Mouse (Mus musculus) midbrain, postnatal 0 days (tissue): Measurements from ENCODE around the gene Piezo1. TPM values are rescaled to one million over a fixed set of nuclear protein-coding genes. Genes with fewer than 3 reads are reported as not detected.

Source experiments
- ATAC-seq: fragments of 200-750 bp; cut with Nextera tagmentation; 2 replicates; pipeline ENCODE4 v1.8.0; 2017; ENCODE audit warnings: moderate number of reproducible peaks, mild to moderate bottlenecking, moderate TSS enrichment, moderate library complexity; ENCODE audit not compliant: low FRiP score
- DNase-seq: peaks from one replicate; pipeline ENCODE4 v3.0.0-alpha.2; 2015; ENCODE audit warnings: low spot score
- H3K27ac ChIP-seq: fragments of 300-500 bp; sonication (generic); 2 replicates; pipeline ENCODE4 v1.5.1; 2014; ENCODE audit warnings: low read depth, mild to moderate bottlenecking, low read length, mixed read lengths
- H3K27me3 ChIP-seq: fragments of 300-500 bp; sonication (generic); 2 replicates; pipeline ENCODE4 v1.6.1; 2014; ENCODE audit warnings: low read length, control low read depth, mixed read lengths; ENCODE audit not compliant: insufficient read depth
- H3K36me3 ChIP-seq: fragments of 300-500 bp; sonication (generic); 2 replicates; pipeline ENCODE4 v1.6.1; 2014; ENCODE audit warnings: low read length, control low read depth, mixed read lengths; ENCODE audit not compliant: insufficient read depth
- H3K4me1 ChIP-seq: fragments of 300-500 bp; sonication (generic); 2 replicates; pipeline ENCODE4 v1.6.1; 2014; ENCODE audit warnings: mild to moderate bottlenecking, control low read depth, antibody characterized with exemption, low read length, mixed read lengths; ENCODE audit not compliant: insufficient read depth
- H3K4me2 ChIP-seq: fragments of 300-500 bp; sonication (generic); 2 replicates; pipeline ENCODE4 v1.6.1; 2014; ENCODE audit warnings: low read depth, mild to moderate bottlenecking, low read length, mixed read lengths; ENCODE audit not compliant: poor library complexity, severe bottlenecking
- H3K4me3 ChIP-seq: fragments of 300-500 bp; sonication (generic); 2 replicates; pipeline ENCODE4 v1.5.1; 2014; ENCODE audit warnings: low read depth, mild to moderate bottlenecking, low read length, moderate library complexity
- H3K9ac ChIP-seq: fragments of 300-500 bp; sonication (generic); replicated peaks from 2 replicates; pipeline ENCODE4 v1.6.1; 2014; ENCODE audit warnings: mild to moderate bottlenecking, low read length, moderate library complexity, mixed read lengths; ENCODE audit not compliant: poor library complexity, severe bottlenecking
- H3K9me3 ChIP-seq: fragments of 300-500 bp; sonication (generic); 2 replicates; pipeline ENCODE4 v1.6.1; 2016; ENCODE audit warnings: low read length, control low read depth
- CTCF ChIP-seq: IDR thresholded peaks from 2 replicates; pipeline ENCODE4 v1.5.1; 2016; ENCODE audit warnings: antibody characterized with exemption, mild to moderate bottlenecking
- WGBS: fragments of 180-500 bp; shearing (Covaris S2); extraction: QIAGEN DNeasy Blood & Tissue Kit; methylation state at CpG from one replicate; pipeline ENCODE4 v1.1.7; 2014; 5-methylcytosine and 5-hydroxymethylcytosine counted together
- polyA plus RNA-seq: library from polyadenylated mRNA; unstranded; fragments of >200 nt; fragmentation: Nextera tagmentation; extraction: Ambion mirVana; gene quantifications from 2 replicates; pipeline ENCODE4 v1.2.1, GENCODE M21; 2015
- total RNA-seq: library from RNA; depleted of rRNA; stranded (reverse); fragments of >200 nt; gene quantifications from 2 replicates; pipeline ENCODE4 v1.2.3, GENCODE M21; 2014

Piezo1 gene
- total and polyA plus RNA-seq, 2 experiments from 2014 or later: 1.8 to 10.8 TPM

DNA sequence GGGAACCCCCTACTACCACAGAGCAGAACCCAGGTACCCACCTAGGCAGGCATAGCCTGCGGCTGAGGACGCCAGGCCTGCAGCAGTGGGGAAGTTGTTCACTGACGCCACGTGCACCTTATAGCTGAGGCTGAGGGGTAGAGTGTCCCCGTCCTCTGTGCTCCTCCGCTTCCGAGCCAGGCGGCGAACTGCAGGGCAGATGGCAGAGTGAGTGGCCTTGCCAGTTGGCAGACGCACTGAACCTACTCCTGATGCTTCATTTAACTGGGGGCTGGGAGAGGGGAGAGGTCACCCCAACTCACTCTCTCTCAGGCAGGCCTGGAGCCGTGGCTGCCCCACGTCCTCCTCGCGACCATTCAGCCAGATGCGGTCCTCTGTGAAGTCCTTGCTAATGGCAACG lies 111.8 kb downstream of the Piezo1 start:
- H3K27ac ChIP-seq: no peak overlapping the region
- no peak for ATAC-seq
- peaks cover 5% of the 10 kb centered on the region; the same call in 1 of the 2 replicates for H3K4me1 ChIP-seq
- H3K36me3 ChIP-seq: peaks cover 37% of the 10 kb centered on the region
- DNase-seq: peak; percentile 15
- 95% methylated on average over 16 of the region's 16 CpGs for WGBS
- H3K4me3 ChIP-seq: no peak overlapping the region
- TF ChIP-seq CTCF: no peak
- H3K9me3 ChIP-seq: no peaks in the 10 kb centered on the region
- H3K4me2 ChIP-seq: no peak overlapping the region
- no peak overlapping the region for H3K9ac ChIP-seq
- no peaks in the 10 kb centered on the region for H3K27me3 ChIP-seq

DNA sequence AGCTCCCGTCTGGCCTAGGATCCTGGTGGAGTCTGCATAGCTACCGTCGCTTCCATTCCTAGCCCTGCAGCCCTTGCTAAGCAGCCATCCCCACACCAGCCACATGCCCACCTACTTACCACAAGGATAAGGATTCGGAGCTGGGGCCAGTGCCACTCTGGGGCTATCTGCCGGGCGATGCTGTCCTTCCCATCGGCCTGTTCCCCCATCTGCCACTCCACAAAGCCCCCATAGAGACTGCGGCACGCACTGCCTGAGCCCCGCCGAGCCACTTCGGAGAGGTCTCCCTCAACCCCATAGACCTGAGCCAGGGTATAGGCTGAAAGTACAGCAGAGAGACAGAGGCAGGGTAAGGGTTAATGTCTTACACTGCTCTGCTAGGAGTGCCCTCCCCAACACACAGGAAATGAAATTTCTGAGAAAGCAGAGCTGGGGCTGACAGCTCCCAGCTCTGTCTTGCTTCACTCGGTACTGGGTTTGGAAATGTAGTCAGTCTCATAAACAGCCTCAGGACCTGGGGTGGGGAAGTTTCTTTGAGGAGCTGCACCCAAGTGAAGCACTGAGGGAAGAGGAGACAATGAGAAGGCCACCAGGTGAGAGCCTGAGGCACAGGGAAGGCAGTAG lies 113.3 kb downstream of the Piezo1 start:
- WGBS: 95% methylated on average over 13 of the region's 13 CpGs

DNA sequence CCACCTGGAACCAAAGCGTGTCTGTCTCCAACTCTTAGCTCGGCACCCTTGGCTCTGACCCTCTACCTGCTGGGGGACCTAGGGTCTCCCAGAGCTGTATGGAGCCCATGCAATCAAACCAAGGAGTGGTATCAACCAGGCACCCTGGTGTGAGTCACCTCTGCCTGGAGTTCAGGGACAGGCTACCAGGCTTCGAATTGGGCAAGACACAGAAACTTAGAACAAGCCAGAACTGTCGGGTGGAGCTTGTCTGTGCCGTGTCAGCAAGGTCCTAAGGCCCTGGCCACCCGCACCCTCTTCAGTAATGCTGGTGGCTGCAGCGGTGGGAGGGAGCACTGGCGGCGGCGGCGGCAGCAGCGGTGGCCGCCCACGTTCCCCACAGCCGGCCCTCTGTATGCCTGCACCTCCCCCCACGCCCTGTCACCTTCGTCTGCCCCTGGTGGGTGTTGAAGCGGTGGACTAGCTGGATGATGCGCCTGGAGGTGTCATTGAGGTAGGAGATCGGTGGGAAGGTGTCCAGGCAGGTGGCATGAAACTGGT lies 114.5 kb downstream of the Piezo1 start:
- DNase-seq (no peak), ATAC-seq (no peak)
- Histone ChIP-seq H3K4me3 (no peak overlapping the region), H3K36me3 (peaks cover 48% of the 10 kb centered on the region), H3K27me3 (no peaks in the 10 kb centered on the region), H3K9me3 (no peaks in the 10 kb centered on the region), H3K4me2 (no peak overlapping the region), H3K9ac (no peak overlapping the region), H3K27ac (no peak overlapping the region), H3K4me1 (no peaks in the 10 kb centered on the region)
- no peak for TF ChIP-seq CTCF
- WGBS: 90% methylated on average over 20 of the region's 20 CpGs

More for the DNA sequence above, 113.3 kb downstream of the Piezo1 start:
- Histone ChIP-seq H3K36me3 (peaks cover 48% of the 10 kb centered on the region), H3K27ac (no peak overlapping the region), H3K9me3 (no peaks in the 10 kb centered on the region), H3K4me3 (no peak overlapping the region), H3K4me1 (peaks cover 5% of the 10 kb centered on the region; the same call in 1 of the 2 replicates), H3K27me3 (no peaks in the 10 kb centered on the region), H3K4me2 (no peak overlapping the region), H3K9ac (no peak overlapping the region)
- ATAC-seq (no peak), DNase-seq (no peak)
- TF ChIP-seq CTCF: no peak

DNA sequence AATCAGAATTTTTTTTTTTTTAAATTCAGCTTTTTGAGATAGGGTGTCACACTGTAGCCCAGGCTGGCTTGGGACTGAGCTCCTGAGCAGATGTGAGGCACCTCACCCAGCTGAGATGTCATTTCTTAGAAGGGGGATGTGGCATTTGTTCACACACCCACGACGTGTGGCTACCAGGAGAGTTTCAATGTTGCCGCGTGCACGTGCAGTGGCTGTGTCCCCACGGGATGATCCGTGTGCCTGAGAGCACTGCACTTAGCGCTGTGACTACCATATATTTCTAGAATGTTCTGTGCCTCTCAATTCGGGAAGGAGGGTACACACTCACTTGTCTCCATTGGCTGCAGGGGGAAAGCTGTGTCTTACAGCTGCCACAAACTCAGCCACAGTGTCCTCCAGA lies 115.0 kb downstream of the Piezo1 start:
- DNase-seq (no peak), ATAC-seq (no peak)
- H3K27ac ChIP-seq: no peak overlapping the region
- no peak overlapping the region for H3K9ac ChIP-seq
- no peaks in the 10 kb centered on the region for H3K9me3 ChIP-seq
- no peaks in the 10 kb centered on the region for H3K27me3 ChIP-seq
- 97% methylated on average over 9 of the region's 9 CpGs for WGBS
- no peak for TF ChIP-seq CTCF
- no peaks in the 10 kb centered on the region for H3K4me1 ChIP-seq
- no peak overlapping the region for H3K4me3 ChIP-seq
- peaks cover 48% of the 10 kb centered on the region for H3K36me3 ChIP-seq
- no peak overlapping the region for H3K4me2 ChIP-seq

DNA sequence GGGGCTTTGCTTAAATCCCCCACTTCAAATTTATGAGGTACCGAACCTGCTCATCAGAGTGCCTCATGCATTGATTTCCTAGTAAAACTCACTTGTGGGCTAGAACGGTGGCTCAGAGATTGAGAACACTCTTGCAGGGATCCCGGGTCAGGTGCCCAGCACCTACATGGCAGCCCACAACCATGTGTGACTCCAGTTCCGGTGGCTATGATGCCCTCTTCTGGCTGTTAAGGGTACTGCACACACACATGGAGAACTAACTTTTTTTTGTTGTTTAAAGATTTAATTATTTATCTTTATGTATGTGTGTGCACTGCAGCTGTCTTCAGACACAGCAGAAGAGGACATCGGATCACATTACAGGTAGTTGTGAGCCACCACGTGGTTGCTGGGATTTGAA lies 115.8 kb downstream of the Piezo1 start:
- H3K27ac ChIP-seq: no peak overlapping the region
- no peaks in the 10 kb centered on the region for H3K27me3 ChIP-seq
- DNase-seq (no peak), ATAC-seq (no peak)
- no peak overlapping the region for H3K4me2 ChIP-seq
- no peaks in the 10 kb centered on the region for H3K4me1 ChIP-seq
- peaks cover 48% of the 10 kb centered on the region for H3K36me3 ChIP-seq
- no peak overlapping the region for H3K4me3 ChIP-seq
- peak; percentile 64 for TF ChIP-seq CTCF
- 93% methylated on average over 6 of the region's 6 CpGs for WGBS
- no peak overlapping the region for H3K9ac ChIP-seq
- no peaks in the 10 kb centered on the region for H3K9me3 ChIP-seq

DNA sequence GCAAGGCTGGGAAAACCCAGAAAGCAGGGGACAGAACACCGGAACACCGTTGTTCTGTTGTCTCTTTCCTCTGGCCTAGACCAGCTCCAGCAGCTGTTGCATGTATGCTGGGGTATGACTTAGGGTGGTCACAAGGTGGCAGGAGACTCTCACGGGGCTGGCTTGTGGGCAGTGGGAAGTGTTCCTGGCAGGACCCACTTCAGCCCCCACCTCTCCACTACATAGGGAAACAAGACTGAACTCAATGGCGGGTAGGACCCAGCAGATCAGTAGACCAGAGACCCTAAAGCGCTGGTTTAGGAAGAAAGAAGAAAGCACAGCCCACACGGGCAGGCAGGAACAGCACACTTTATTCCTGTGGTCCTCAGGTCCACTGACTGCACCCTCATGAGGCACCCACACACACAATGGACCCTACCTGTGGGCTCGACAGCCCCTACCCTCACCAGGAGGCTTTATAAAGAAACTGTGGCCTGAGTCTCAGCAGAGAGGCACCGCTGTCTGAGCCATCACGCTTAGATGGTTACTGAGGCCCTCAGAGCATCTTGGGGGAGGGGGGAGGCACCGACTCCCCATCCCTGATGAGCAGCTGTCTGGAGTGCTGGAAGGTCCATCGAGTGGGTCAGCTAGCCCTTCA lies 117.7 kb downstream of the Piezo1 start:
- Histone ChIP-seq H3K4me3 (no peak overlapping the region), H3K27ac (no peak overlapping the region), H3K27me3 (no peaks in the 10 kb centered on the region), H3K4me1 (no peaks in the 10 kb centered on the region), H3K9ac (no peak overlapping the region), H3K4me2 (no peak overlapping the region), H3K9me3 (no peaks in the 10 kb centered on the region), H3K36me3 (peaks cover 39% of the 10 kb centered on the region)
- 71% methylated on average over 11 of the region's 11 CpGs for WGBS
- TF ChIP-seq CTCF: peak; percentile 42
- no peak for DNase-seq
- ATAC-seq: peak; percentile 11; the same call in 1 of the 2 replicates
